Mouse (Mus musculus) CD4-positive helper T cell, adult 2 months (primary cell): ENCODE measurements around the gene Chst2.

Source experiments
- DNase-seq: peaks from one replicate; pipeline ENCODE4 v3.0.0-alpha.2; 2012; ENCODE audit warnings: low read depth, missing footprints, low spot score

The Chst2 gene

GRCm38 (mm10) chr9:95406571-95407561, at the start of gene Chst2:
Gene Chst2 (minus strand): TSS chr9:95406722.
- DNase-seq, result peak; percentile 86

DNA sequence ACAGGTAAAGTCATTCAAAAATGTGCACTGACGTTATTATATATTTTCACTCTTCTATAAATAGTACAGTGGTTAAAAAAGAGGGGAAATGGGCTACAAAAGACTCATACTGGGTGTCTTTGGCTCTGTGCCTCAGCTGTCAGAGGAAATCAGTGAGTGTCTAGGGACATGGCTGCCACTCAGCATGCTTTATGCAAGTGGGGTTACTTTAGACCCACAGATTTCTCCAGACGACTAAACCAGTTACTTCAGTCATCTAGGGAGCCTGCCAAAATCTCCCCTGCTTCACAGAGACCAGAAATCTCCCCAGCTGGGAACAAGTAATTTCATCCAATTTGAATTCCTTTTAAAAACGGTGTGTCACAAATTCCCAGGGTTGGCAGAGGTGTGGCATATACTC, 45.4 kb upstream of the Chst2 start:
- DNase-seq, result no peak

DNA sequence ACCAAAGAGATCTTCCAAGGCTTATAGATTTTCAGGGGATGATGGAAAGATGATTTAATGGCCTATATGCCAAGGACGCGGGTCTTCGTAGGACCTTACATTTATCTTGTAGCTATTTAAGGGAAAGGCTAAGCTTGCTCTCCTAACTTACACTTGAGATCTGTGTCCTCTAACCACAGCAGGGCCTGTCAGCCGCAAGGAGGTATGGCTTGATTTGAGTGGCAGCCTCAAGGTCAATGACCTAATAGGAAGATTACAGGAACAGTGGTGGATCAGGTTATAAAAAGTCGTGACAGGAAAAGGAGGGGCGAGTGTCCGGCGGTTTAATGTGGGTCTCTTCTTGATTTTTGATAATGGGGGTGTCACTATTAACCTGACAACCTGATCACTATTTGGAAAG, 44.1 kb upstream of the Chst2 start:
- DNase-seq, result no peak

DNA sequence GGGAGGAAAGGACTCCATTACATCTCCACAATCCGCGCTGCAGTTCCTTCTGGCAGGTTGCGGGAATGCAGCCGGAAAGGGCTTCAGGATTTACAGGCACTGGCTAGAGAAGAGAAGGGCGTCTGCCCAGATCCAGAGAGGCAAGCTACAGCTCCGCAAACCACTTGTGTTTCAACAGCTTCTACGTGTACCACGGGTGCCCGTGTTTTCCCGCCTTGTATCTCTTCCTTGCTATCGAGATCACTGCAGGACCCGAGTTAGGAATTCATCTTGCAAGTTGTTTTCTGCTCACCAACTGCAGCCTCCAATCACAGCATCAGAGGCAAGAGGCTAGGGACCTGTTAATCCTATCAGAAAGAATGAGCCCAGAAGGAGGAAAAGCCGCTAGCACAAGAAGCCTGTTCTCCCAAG, 35.8 kb upstream of the Chst2 start:
- no peak for DNase-seq

GRCm38 (mm10) chr9:95437883-95438282, 31.4 kb upstream of the Chst2 start:
- no peak for DNase-seq

DNA sequence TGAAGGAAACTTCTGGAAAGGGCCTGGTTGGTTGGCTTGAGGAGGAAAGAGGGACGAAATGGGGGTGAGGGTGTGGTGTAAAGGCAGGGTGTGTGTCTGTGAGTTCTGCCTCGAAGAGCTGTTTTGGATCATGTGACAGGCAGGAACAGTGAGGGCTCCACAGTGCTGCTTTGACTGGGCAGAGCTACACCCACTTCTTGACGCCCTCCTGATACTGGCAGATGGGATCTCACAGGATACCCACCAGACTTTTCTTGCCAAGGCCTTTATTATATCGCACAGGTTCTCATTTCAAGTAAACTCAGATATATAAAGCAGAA, 29.7 kb upstream of the Chst2 start:
- DNase-seq, result no peak

DNA sequence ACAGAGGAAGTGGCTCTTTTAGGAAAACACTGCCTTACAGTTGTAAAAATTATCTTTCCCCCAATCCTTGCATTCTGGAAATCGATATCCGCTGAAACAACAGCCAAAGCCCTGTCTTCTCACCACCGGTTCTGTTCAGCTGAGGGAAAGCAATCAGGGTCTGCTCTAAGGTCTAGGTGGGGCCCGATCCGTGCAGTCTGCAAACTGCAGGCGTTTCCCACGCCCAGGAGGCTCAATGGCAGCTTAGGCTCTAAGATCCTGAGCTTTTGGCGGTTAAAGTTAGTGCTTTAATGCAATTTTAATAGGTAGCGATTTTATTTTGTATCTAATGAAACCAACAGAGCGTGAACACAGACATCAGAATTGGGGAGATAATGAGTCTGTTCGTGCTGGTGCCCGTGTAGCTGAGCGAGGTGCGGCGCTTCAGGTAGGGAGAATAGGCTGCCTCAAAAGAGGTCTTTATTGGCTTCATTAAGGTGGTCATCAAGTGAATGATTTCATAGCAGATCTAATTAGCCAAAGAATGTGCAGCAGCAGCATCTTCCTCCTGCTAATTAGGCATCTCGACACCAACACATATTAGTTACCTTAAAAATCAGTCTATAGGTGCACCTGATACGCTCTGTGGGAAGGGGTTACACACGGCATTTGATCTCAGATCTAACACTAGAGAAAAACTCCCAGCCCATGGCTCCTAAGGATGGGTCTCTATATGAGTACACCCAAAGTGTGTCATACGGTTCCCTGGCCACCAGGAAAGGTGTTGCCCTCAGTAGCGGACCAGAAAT, 29.2 kb upstream of the Chst2 start:
- no peak for DNase-seq

GRCm38 (mm10) chr9:95428277-95428676, 21.8 kb upstream of the Chst2 start:
- DNase-seq, result no peak

DNA sequence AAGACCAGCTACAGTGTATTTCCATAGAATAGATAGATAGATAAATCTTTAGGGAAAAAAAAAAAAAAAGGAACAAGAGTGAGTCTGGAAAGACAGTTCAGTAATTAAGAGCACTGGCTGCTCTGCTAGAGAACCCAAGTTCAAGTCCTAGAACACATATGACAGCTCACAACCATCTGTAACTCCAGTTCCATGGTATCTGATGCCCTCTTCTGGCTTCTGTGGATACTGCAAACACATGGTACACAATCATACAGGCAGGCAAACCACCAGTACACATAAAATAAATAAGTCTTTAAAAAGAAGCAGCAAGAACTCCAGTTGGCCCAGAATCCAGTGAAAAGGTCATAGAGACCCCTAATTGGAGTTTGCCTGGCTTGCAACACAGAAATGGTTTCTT, 7.4 kb upstream of the Chst2 start:
- no peak for DNase-seq

GRCm38 (mm10) chr9:95412047-95412446, 5.5 kb upstream of the Chst2 start:
- no peak for DNase-seq

DNA sequence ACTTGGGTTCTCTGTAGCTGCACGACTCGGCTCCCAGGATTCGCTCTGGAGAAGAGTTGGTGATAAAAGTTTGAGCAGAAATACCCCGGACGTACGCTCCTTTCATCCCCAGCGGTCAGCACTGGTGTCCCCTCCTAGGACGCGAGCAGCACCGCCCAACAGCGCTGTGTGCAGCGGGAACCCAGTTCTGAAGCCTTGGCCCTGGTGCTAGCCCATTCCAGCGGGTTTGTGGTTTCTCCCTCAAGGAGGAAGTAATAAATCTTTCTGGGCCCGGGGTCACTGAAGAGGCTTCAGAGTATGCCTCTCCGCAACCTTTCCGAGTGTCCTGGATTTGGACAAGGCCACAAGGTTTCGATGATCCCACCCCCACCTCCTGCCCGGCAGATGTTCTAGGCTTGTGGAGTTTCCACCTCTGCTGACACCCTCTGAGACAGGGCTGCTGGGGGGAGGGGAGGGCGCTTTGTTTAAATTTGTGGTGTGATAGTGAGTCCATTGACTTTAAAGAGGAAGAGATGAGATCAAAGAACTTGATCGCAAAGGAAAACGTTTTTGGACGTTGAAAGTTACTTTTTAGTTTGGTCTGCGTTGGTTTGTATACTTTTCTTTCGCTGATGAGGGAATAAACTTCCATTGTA, 1.2 kb upstream of the Chst2 start:
- DNase-seq, result peak; percentile 48

DNA sequence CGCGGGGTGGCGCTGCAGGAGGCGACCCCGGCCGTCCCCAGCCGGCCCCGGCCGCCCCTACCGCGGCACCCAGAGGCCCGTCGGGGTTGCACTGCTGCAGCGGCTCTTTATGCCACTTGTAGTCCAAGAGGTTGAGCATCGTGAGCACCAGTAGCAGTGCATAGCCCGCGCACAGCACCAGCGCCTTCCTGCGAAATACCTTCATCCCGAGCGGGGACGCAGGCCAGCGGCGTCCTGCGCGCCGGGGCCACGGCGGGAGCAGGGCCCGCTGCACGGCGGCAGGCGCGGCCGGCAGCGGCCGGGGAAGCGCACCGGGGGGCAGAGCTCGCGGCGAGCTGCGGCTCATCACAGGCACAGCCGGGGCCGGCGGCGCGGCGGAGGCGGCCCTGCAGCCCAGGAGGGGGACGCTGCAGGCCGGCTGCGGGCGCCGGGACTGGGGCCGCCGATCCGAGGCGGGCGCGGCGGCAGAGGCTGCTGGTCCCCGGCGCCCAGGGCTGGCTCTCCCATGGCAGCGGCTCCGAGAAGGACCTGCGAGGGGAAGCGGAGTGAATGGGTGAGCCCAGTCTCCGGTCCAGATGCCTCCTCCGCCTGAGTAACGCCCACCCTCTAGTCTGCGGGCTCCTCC, 464 bp downstream of the Chst2 start:
- DNase-seq, result no peak

- DNase-seq, result peak; percentile 83
These were observed 994 bp downstream of the Chst2 start for GRCm38 (mm10) chr9:95405511-95405945.

DNA sequence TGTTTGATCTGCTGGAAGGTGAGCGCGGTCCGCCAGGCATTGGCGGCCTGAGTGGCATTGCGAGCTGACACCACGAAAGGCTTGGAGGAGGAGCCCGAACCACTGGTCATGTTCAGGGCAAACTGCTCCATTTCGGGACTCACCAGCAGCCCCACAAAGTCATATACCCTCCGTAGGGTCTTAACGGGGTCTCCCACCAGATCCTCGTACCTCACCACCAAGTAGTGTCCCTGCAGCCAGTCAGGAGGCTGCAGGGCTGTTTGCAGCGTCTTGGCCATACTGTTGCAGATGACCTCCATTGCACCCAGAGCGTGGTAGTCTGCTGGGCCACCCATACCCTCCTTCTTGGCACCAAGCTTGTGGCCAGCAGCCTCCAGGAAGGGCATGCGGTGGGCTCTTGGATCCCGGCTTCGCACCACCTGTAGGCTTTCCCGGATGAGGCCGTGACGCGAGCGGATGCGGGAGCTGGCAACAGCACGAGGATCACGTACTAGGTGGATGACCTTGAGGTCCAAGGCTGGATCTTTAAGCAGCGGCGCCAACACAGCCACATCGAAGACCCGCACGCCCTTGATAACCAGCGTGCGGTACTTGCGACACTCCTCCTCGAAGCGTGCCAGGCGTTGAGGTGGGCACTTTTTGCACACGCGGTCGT, 1.6 kb downstream of the Chst2 start:
- peak; percentile 6 for DNase-seq

- DNase-seq, result no peak
These were observed 4.8 kb downstream of the Chst2 start for GRCm38 (mm10) chr9:95401686-95402085.

DNA sequence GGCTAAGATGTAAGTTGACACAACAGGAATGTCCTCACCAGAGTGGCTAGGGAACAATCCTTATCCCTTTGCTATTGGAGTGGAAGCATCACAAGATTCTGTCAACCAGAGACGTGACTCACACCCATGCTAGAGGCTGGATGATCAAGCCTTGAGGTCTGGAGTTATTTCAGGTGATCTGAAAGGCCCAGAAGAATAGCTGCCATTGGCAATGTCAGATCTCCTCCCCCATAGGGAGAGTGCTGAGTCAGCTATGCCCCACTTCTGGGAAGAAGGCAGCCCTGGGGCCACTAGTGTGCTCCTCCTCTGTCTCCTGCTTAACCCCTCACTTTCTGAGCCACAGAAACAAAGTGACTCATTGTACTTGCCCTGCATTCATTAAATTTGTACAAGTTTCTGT, 14.5 kb downstream of the Chst2 start:
- no peak for DNase-seq

DNA sequence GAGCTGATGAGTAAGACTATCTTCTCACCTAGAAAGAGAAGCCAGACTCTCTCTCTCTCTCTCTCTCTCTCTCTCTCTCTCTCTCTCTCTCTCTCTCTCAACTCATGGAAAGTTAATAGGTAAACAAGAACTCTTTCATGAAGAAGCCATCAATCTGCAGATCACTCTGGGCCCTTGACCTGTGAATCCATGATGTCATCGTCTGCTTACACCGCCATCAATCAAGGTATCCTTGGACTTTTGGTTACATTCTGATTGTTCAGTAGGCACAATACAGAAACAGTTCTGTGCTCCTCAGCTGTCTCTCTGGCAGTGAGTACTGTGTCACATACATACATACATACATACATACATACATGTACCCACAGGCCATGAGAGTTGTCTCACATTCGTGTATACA, 16.6 kb downstream of the Chst2 start:
- no peak for DNase-seq

DNA sequence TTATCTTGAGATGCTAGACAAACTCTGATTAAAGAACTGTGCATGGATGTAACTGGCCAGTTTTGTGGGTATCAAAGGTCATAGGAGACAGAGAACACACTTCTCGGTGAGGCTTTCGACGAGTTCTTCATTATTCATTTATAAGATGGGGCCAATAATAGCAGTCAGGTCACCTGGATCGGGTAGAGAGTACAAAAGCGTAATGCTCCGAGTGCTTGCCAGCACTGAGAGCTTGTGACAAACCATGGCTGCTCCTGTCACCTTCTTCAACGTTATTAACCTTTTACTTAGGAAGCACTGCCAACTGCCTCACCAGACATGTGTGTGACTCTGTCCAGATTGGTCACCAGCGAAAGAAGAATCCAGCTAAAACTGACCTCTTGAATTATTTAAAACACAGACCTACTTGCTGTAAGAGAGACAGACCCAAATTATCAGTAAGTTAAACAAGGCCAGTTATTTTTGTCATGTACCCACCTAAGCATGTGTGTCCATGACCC, 18.6 kb downstream of the Chst2 start:
- no peak for DNase-seq

DNA sequence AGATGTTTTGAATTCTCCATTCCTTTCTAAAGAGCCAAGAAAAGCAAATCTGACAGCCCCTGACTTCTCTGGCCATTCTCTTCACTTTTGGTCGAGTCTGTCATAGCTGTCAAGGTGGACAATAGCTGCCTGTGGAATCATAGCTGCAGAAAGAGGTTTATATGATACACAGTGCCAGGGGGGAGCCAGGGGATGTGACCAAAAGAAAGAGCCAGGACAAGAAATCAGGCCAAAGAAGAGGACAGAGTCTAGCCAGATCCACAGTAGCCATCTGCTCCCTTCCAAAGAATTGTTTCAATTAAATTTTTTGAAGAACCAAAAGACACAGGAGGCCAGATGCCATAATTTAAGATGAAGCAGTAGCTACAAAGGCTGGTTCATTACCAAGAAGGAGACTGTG, 30.6 kb downstream of the Chst2 start:
- no peak for DNase-seq

DNA sequence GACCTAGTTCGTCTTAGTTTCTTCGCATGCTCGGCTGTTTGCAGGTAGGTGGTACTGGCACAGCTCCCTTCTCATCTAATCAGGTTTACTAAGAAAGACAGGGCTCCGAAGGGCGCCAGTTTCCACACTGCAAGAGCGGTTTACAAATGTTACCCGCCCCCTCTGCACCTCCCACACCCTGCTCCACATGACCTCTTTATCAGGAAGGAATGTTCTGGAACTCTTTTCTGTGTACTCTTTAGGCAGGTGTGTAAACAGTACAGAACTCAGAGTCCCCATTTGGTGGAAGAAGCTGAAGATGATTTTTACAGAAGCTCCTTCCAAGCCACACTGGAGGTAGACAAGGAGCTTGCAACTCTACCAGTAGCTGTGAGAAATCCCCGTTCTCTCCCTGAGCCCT, 31.2 kb downstream of the Chst2 start:
- DNase-seq, result no peak

- DNase-seq, result no peak
These were observed 32.8 kb downstream of the Chst2 start for GRCm38 (mm10) chr9:95373741-95374140.
